Mouse (Mus musculus): Measurements from ENCODE around the gene Kcnj10. TPM values are rescaled to one million over a fixed set of nuclear protein-coding genes. Genes with fewer than 3 reads are reported as not detected.

The Kcnj10 gene
- polyA plus RNA-seq, 1 experiment from 2014 or later = 0.28 TPM

DNA sequence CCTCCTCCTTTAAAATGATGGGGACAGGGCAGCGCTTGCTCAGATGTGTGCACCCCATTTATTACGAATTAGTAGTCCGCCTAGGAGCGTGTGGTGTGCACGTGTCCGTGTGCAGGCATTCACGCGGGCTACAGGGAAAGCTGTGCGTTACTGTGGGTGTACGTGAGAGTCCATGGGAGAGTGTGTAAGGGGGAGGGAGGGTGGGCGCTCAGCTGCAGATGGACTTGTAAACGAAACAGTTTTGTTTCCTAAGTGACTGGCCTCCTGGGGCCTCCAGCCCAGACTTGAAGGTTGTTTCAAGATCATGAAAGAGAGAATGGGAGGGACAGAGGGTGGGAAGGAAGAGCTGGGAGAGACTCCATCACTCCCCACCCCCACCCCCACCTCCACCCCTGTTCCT is 39.8 kb upstream of the Kcnj10 start:
- Histone ChIP-seq H3K27ac (replicated peaks; ENCODE audit: low read depth, low read length) (no peak overlapping the region), H3K9ac (ENCODE audit: low read depth, low read length) (no peak overlapping the region), H3K27me3 (replicated peaks; ENCODE audit: control insufficient read depth, insufficient read depth, low read length) (no peaks in the 10 kb centered on the region), H3K36me3 (ENCODE audit: control insufficient read depth, insufficient read depth, low read length) (no peaks in the 10 kb centered on the region), H3K9me3 (ENCODE audit: control insufficient read depth, low read length) (no peaks in the 10 kb centered on the region), H3K4me1 (ENCODE audit: control insufficient read depth, insufficient read depth, low read length) (peaks cover 26% of the 10 kb centered on the region), H3K4me3 (ENCODE audit: low read depth, low read length) (no peak overlapping the region), H3K4me2 (ENCODE audit: low read depth, low read length) (no peak overlapping the region)
- DNase-seq (ENCODE audit: low spot score) (peak; percentile 61), ATAC-seq (ENCODE audit: low read depth) (peak; percentile 50)
- 32% methylated on average over 12 of the region's 12 CpGs for WGBS

GRCm38 (mm10) chr1:172302311-172302710 is 38.7 kb upstream of the Kcnj10 start:
- no peaks in the 10 kb centered on the region for H3K9me3 ChIP-seq (ENCODE audit: control insufficient read depth, low read length)
- no peaks in the 10 kb centered on the region for H3K36me3 ChIP-seq (ENCODE audit: control insufficient read depth, insufficient read depth, low read length)
- WGBS = 59% methylated on average over 3 of the region's 3 CpGs

GRCm38 (mm10) chr1:172302851-172303250 is 38.2 kb upstream of the Kcnj10 start:
- Histone ChIP-seq H3K27me3 (replicated peaks; ENCODE audit: control insufficient read depth, insufficient read depth, low read length) (no peaks in the 10 kb centered on the region), H3K9ac (ENCODE audit: low read depth, low read length) (no peak overlapping the region), H3K4me1 (ENCODE audit: control insufficient read depth, insufficient read depth, low read length) (peaks cover 13% of the 10 kb centered on the region), H3K4me3 (ENCODE audit: low read depth, low read length) (no peak overlapping the region), H3K27ac (replicated peaks; ENCODE audit: low read depth, low read length) (no peak overlapping the region), H3K9me3 (ENCODE audit: control insufficient read depth, low read length) (no peaks in the 10 kb centered on the region), H3K36me3 (ENCODE audit: control insufficient read depth, insufficient read depth, low read length) (no peaks in the 10 kb centered on the region), H3K4me2 (ENCODE audit: low read depth, low read length) (no peak overlapping the region)
- DNase-seq (ENCODE audit: low spot score) (no peak), ATAC-seq (ENCODE audit: low read depth) (no peak)
- WGBS = 18% methylated on average over 6 of the region's 6 CpGs

More at GRCm38 (mm10) chr1:172302311-172302710, 38.7 kb upstream of the Kcnj10 start:
- Histone ChIP-seq H3K9ac (ENCODE audit: low read depth, low read length) (no peak overlapping the region), H3K4me3 (ENCODE audit: low read depth, low read length) (no peak overlapping the region), H3K27ac (replicated peaks; ENCODE audit: low read depth, low read length) (no peak overlapping the region), H3K4me2 (ENCODE audit: low read depth, low read length) (no peak overlapping the region), H3K4me1 (ENCODE audit: control insufficient read depth, insufficient read depth, low read length) (peaks cover 18% of the 10 kb centered on the region), H3K27me3 (replicated peaks; ENCODE audit: control insufficient read depth, insufficient read depth, low read length) (no peaks in the 10 kb centered on the region)
- DNase-seq (ENCODE audit: low spot score) (no peak), ATAC-seq (ENCODE audit: low read depth) (no peak)

DNA sequence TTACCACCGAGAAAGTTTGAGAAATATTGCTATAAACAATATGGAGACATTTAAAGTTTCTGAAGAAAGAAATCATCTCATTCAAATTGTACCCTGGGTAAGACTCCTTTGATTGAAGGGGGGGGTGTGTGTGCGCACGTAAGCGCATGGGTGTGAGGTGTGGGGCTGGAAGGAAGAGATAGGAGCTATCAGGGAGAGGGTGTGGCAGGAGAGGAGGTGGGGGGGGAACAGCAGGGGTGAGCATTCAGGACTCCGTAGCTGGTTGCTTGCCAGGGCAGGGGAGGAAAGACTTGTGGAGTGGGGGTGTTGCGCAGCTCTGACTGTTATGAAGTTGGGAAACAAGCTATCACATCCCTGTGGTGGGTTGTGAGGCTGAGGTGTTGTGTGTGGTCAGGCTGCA is 36.6 kb upstream of the Kcnj10 start:
- Histone ChIP-seq H3K27ac (replicated peaks; ENCODE audit: low read depth, low read length) (no peak overlapping the region), H3K4me2 (ENCODE audit: low read depth, low read length) (no peak overlapping the region), H3K4me3 (ENCODE audit: low read depth, low read length) (no peak overlapping the region), H3K36me3 (ENCODE audit: control insufficient read depth, insufficient read depth, low read length) (no peaks in the 10 kb centered on the region), H3K9me3 (ENCODE audit: control insufficient read depth, low read length) (no peaks in the 10 kb centered on the region), H3K9ac (ENCODE audit: low read depth, low read length) (no peak overlapping the region), H3K4me1 (ENCODE audit: control insufficient read depth, insufficient read depth, low read length) (peaks cover 7% of the 10 kb centered on the region; the same call in 1 of the 2 replicates), H3K27me3 (replicated peaks; ENCODE audit: control insufficient read depth, insufficient read depth, low read length) (no peaks in the 10 kb centered on the region)
- WGBS = 68% methylated on average over 6 of the region's 6 CpGs
- ATAC-seq (ENCODE audit: low read depth) (no peak), DNase-seq (ENCODE audit: low spot score) (no peak)

DNA sequence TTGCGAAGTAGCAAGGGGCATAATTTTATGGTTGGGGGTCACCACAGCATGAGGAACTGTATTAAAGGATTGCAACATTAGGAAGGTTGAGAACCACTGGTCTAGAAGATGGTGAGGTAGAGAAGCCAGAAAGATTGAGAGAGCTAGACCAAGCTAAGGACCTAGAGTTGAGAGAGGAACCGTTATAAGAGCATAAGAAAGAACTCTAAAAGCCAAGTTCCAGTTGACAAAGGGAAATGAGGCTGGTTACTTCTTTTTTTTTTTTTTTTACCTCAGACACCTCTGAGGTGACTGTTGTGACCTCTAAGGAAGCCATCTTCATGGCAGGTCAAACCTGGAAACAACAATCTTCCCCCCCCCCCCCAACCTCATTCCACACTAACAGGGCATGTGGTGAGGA is 35.9 kb upstream of the Kcnj10 start:
- Histone ChIP-seq H3K4me1 (ENCODE audit: control insufficient read depth, insufficient read depth, low read length) (peaks cover 4% of the 10 kb centered on the region; the same call in 1 of the 2 replicates), H3K9me3 (ENCODE audit: control insufficient read depth, low read length) (no peaks in the 10 kb centered on the region), H3K36me3 (ENCODE audit: control insufficient read depth, insufficient read depth, low read length) (no peaks in the 10 kb centered on the region), H3K4me3 (ENCODE audit: low read depth, low read length) (no peak overlapping the region), H3K27ac (replicated peaks; ENCODE audit: low read depth, low read length) (no peak overlapping the region), H3K9ac (ENCODE audit: low read depth, low read length) (no peak overlapping the region), H3K27me3 (replicated peaks; ENCODE audit: control insufficient read depth, insufficient read depth, low read length) (no peaks in the 10 kb centered on the region), H3K4me2 (ENCODE audit: low read depth, low read length) (no peak overlapping the region)
- WGBS = 90% methylated on average over 2 of the region's 2 CpGs
- DNase-seq (ENCODE audit: low spot score) = no peak
- ATAC-seq (ENCODE audit: low read depth) = no peak

DNA sequence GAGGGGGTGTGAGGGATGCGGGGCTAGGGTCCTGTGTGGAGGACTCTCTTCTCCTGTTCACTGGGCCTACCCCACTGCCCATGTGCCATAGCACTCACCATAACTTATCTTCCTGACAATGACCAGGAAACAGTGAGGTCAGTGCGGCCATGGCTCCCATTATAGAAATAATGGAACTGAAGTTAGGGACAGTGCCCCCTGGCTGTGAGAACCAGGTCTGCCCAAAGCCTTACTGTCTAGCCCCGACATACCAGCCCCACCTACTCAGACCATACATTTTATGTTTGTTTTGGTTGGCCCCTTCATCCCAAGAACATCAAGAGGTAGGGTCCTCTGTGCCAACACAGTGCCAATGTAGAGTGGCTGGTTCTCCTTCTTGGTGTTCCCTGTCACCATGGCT is 35.4 kb upstream of the Kcnj10 start:
- Histone ChIP-seq H3K27me3 (replicated peaks; ENCODE audit: control insufficient read depth, insufficient read depth, low read length) (no peaks in the 10 kb centered on the region), H3K27ac (replicated peaks; ENCODE audit: low read depth, low read length) (no peak overlapping the region), H3K4me1 (ENCODE audit: control insufficient read depth, insufficient read depth, low read length) (peaks cover 4% of the 10 kb centered on the region; the same call in 1 of the 2 replicates), H3K9me3 (ENCODE audit: control insufficient read depth, low read length) (no peaks in the 10 kb centered on the region), H3K4me3 (ENCODE audit: low read depth, low read length) (no peak overlapping the region), H3K36me3 (ENCODE audit: control insufficient read depth, insufficient read depth, low read length) (no peaks in the 10 kb centered on the region), H3K4me2 (ENCODE audit: low read depth, low read length) (no peak overlapping the region), H3K9ac (ENCODE audit: low read depth, low read length) (no peak overlapping the region)
- ATAC-seq (ENCODE audit: low read depth) (no peak), DNase-seq (ENCODE audit: low spot score) (no peak)
- WGBS = 78% methylated on average over 3 of the region's 3 CpGs

- WGBS = 67% methylated on average over 4 of the region's 4 CpGs
- Histone ChIP-seq H3K27me3 (replicated peaks; ENCODE audit: control insufficient read depth, insufficient read depth, low read length) (no peaks in the 10 kb centered on the region), H3K4me2 (ENCODE audit: low read depth, low read length) (no peak overlapping the region), H3K4me3 (ENCODE audit: low read depth, low read length) (no peak overlapping the region), H3K9me3 (ENCODE audit: control insufficient read depth, low read length) (no peaks in the 10 kb centered on the region), H3K27ac (replicated peaks; ENCODE audit: low read depth, low read length) (no peak overlapping the region), H3K9ac (ENCODE audit: low read depth, low read length) (no peak overlapping the region), H3K4me1 (ENCODE audit: control insufficient read depth, insufficient read depth, low read length) (peaks cover 4% of the 10 kb centered on the region; the same call in 1 of the 2 replicates), H3K36me3 (ENCODE audit: control insufficient read depth, insufficient read depth, low read length) (no peaks in the 10 kb centered on the region)
- ATAC-seq (ENCODE audit: low read depth) = no peak
- no peak for DNase-seq (ENCODE audit: low spot score)
These were observed 34.8 kb upstream of the Kcnj10 start for GRCm38 (mm10) chr1:172306196-172306595.

DNA sequence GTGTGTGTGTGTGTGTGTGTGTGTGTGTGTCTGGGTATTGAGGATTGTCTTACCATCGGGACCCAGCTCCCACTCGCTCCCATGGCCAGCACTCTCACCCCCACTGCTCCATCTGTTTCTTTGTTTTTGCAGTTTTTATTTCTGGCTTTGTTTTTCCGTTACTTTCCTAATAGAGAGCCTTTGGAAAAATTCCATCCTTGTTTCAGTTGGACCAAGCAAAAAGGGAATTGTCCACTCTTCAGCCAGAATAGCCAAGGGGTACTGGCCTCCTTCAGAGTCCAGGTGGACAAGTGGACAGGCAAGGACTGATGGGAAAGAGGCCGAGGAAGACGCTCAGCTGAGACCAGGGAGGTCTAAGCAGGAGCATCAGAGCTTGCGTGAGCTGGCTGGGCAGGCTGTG is 34.1 kb upstream of the Kcnj10 start:
- H3K27me3 ChIP-seq (replicated peaks; ENCODE audit: control insufficient read depth, insufficient read depth, low read length) = no peaks in the 10 kb centered on the region
- 68% methylated on average over 6 of the region's 6 CpGs for WGBS
- H3K36me3 ChIP-seq (ENCODE audit: control insufficient read depth, insufficient read depth, low read length) = no peaks in the 10 kb centered on the region
- no peak overlapping the region for H3K4me2 ChIP-seq (ENCODE audit: low read depth, low read length)
- H3K27ac ChIP-seq (replicated peaks; ENCODE audit: low read depth, low read length) = no peak overlapping the region
- H3K4me3 ChIP-seq (ENCODE audit: low read depth, low read length) = no peak overlapping the region
- H3K9me3 ChIP-seq (ENCODE audit: control insufficient read depth, low read length) = no peaks in the 10 kb centered on the region
- no peak overlapping the region for H3K9ac ChIP-seq (ENCODE audit: low read depth, low read length)
- ATAC-seq (ENCODE audit: low read depth) (no peak), DNase-seq (ENCODE audit: low spot score) (no peak)
- no peaks in the 10 kb centered on the region for H3K4me1 ChIP-seq (ENCODE audit: control insufficient read depth, insufficient read depth, low read length)

- H3K27ac ChIP-seq (replicated peaks; ENCODE audit: low read depth, low read length) = peak overlapping the region; percentile 58; the same call in 1 of the 2 replicates
- 56% methylated on average over 10 of the region's 10 CpGs for WGBS
- no peak for ATAC-seq (ENCODE audit: low read depth)
These were observed 33.1 kb upstream of the Kcnj10 start for GRCm38 (mm10) chr1:172307936-172308335.

More at GRCm38 (mm10) chr1:172307936-172308335, 33.1 kb upstream of the Kcnj10 start:
- peaks cover 2% of the 10 kb centered on the region; the same call in 1 of the 2 replicates for H3K4me1 ChIP-seq (ENCODE audit: control insufficient read depth, insufficient read depth, low read length)
- no peak for DNase-seq (ENCODE audit: low spot score)
- no peak overlapping the region for H3K9ac ChIP-seq (ENCODE audit: low read depth, low read length)
- H3K9me3 ChIP-seq (ENCODE audit: control insufficient read depth, low read length) = no peaks in the 10 kb centered on the region
- no peak overlapping the region for H3K4me3 ChIP-seq (ENCODE audit: low read depth, low read length)
- H3K27me3 ChIP-seq (replicated peaks; ENCODE audit: control insufficient read depth, insufficient read depth, low read length) = no peaks in the 10 kb centered on the region
- no peak overlapping the region for H3K4me2 ChIP-seq (ENCODE audit: low read depth, low read length)
- no peaks in the 10 kb centered on the region for H3K36me3 ChIP-seq (ENCODE audit: control insufficient read depth, insufficient read depth, low read length)

All from embryonic facial prominence, embryonic 14.5 days (tissue).